In genomic region chr10:76569996-76570685, GRCm38 (mm10) we compare ENCODE assay signal across 41 mouse cellular contexts. TPM values are rescaled to one million over a fixed set of nuclear protein-coding genes. Genes with fewer than 3 reads are reported as not detected.
DNase-seq lines count a peak whose midpoint lies in the region; TF ChIP-seq lines count a peak whose summit lies in the region.
"Had no signal": no experiment of that assay in that cellular context is flagged by ENCODE, and none has a peak within 500 bp of the region (broad histone marks: within the 10 kb centered on the region; RNA-seq: fewer than 3 reads in every experiment).

No protein-coding gene starts in this region.

- peaks cover 13% of the 10 kb centered on the region for H3K4me1 ChIP-seq in testis, adult 2 months (ENCODE audit: control insufficient read depth, insufficient read depth, low read length)
- H3K4me1 ChIP-seq: embryonic facial prominence, embryonic 15.5 days; forebrain, embryonic 12.5 days; hindbrain, embryonic 10.5 days; hindbrain, embryonic 15.5 days; limb, embryonic 13.5 days; midbrain, embryonic 15.5 days; neural tube, embryonic 15.5 days; stomach, embryonic 15.5 days had no signal

- no peaks in the 10 kb centered on the region for H3K27me3 ChIP-seq in testis, adult 2 months (ENCODE audit: control insufficient read depth, insufficient read depth, low read length)
- H3K27me3 ChIP-seq: embryonic facial prominence, embryonic 15.5 days; forebrain, embryonic 12.5 days; hindbrain, embryonic 15.5 days; limb, embryonic 13.5 days; midbrain, embryonic 15.5 days; neural tube, embryonic 15.5 days; Patski; stomach, embryonic 15.5 days had no signal

- no peaks in the 10 kb centered on the region for H3K36me3 ChIP-seq in testis, adult 2 months (ENCODE audit: control insufficient read depth, insufficient read depth, low read length)
- H3K36me3 ChIP-seq: embryonic facial prominence, embryonic 10.5 days; embryonic facial prominence, embryonic 15.5 days; forebrain, embryonic 12.5 days; hindbrain, embryonic 10.5 days; hindbrain, embryonic 15.5 days; limb, embryonic 13.5 days; midbrain, embryonic 10.5 days; midbrain, embryonic 15.5 days; neural tube, embryonic 15.5 days; stomach, embryonic 15.5 days had no signal

- TF ChIP-seq POLR2A in testis, adult 2 months (IDR thresholded peaks at IDR 0.05; ENCODE audit: control insufficient read depth, low read depth, low read length) = no peak

- H3K4me3 ChIP-seq in testis, adult 2 months (ENCODE audit: control insufficient read depth, low read depth, low read length) = peak overlapping the region; percentile 78
- H3K4me3 ChIP-seq in gastrocnemius, adult 2 months = no peak overlapping the region
- H3K4me3 ChIP-seq: embryonic facial prominence, embryonic 10.5 days; embryonic facial prominence, embryonic 15.5 days; forebrain, embryonic 12.5 days; hindbrain, embryonic 10.5 days; hindbrain, embryonic 15.5 days; layer of hippocampus, adult 2 months; left cerebral cortex, adult 2 months; limb, embryonic 13.5 days; midbrain, embryonic 10.5 days; midbrain, embryonic 15.5 days; neural tube, embryonic 15.5 days; stomach, embryonic 15.5 days had no signal

- peak; percentile 57 to 65 for DNase-seq in kidney, adult 8-10 months
- DNase-seq in kidney, postnatal 14 days = no peak
- DNase-seq in testis, postnatal 14 days (ENCODE audit: low spot score) = no peak
- peak; percentile 14 for DNase-seq in WW6 (ENCODE audit: low read depth, low spot score)
- no peak for DNase-seq in gastrocnemius, adult 2 months
- no peak for DNase-seq in cerebellum, postnatal 14 days
- DNase-seq: adrenal gland, adult 8-10 months; cerebellum, adult 2 months; cerebellum, postnatal 25 days; forebrain, postnatal 0 days; gastrocnemius, postnatal 10 days; heart, postnatal 14 days; lung, embryonic 14.5 days; lung, postnatal 14 days; right cerebral cortex, postnatal 25 days; thymus, adult 2 months; thymus, postnatal 36 days had no signal

- intact Hi-C loops in gastrocnemius, adult 2 months (cut with DNase I) = no loop called here

- TF ChIP-seq CTCF in testis, adult 2 months (IDR thresholded peaks at IDR 0.05; ENCODE audit: control insufficient read depth, insufficient read depth, insufficient replicate concordance, low read depth, low read length) = no peak
- TF ChIP-seq CTCF in gastrocnemius, adult 2 months (IDR thresholded peaks at IDR 0.05) = no peak

- H3K27ac ChIP-seq in testis, adult 2 months (ENCODE audit: control insufficient read depth, insufficient read depth, low read depth, low read length) = no peak overlapping the region
- H3K27ac ChIP-seq in gastrocnemius, adult 2 months = no peak overlapping the region
- H3K27ac ChIP-seq: embryonic facial prominence, embryonic 10.5 days; embryonic facial prominence, embryonic 15.5 days; forebrain, embryonic 12.5 days; hindbrain, embryonic 10.5 days; hindbrain, embryonic 15.5 days; kidney, postnatal 0 days; layer of hippocampus, adult 2 months; left cerebral cortex, adult 2 months; limb, embryonic 13.5 days; liver, embryonic 14.5 days; midbrain, embryonic 10.5 days; midbrain, embryonic 15.5 days; neural tube, embryonic 15.5 days; stomach, embryonic 15.5 days had no signal

RNA-seq across cellular contexts. Expression of gene Ftcd, which starts 5.3 kb away (rescaled TPM):
- polyA plus RNA-seq in testis, adult 2 months (2012; rRNA removed) = 0.40 and 0.52 TPM in 2 replicates
- total RNA-seq in gastrocnemius, adult 2 months (2021) = not detected
- total RNA-seq: gastrocnemius, postnatal 10 days; heart, adult 8-10 months; layer of hippocampus, adult 2 months; layer of hippocampus, postnatal 14 days; left cerebral cortex, adult 2 months; left cerebral cortex, postnatal 36 days; MEL had no signal
- polyA plus RNA-seq: CD4-positive, CD25-positive, alpha-beta regulatory T cell, adult 4 months; cerebellum, adult 2 months; embryonic facial prominence, embryonic 10.5 days; embryonic facial prominence, embryonic 15.5 days; forebrain, embryonic 12.5 days; hindbrain, embryonic 10.5 days; hindbrain, embryonic 15.5 days; inflammation-experienced regulatory T-cells, adult 6 months; lung, embryonic 14.5 days; midbrain, embryonic 10.5 days had no signal

RNA-seq across cellular contexts. Expression of gene Spatc1l, which starts 8.1 kb away (rescaled TPM):
- 278 and 287 TPM in 2 replicates for polyA plus RNA-seq in testis, adult 2 months (2012; rRNA removed)
- total RNA-seq in gastrocnemius, adult 2 months (2021) = not detected
- total RNA-seq: adrenal gland, adult 8-10 months; adrenal gland, postnatal 4 days; forebrain, postnatal 0 days; gastrocnemius, postnatal 10 days; heart, adult 8-10 months; heart, postnatal 14 days; layer of hippocampus, adult 2 months; layer of hippocampus, postnatal 14 days; left cerebral cortex, adult 2 months; left cerebral cortex, postnatal 36 days; MEL had no signal
- polyA plus RNA-seq: CD4-positive, CD25-positive, alpha-beta regulatory T cell, adult 4 months; forebrain, embryonic 12.5 days; forebrain, postnatal 0 days; heart, embryonic 14.5 days; hindbrain, embryonic 10.5 days; inflammation-experienced regulatory T-cells, adult 6 months; kidney, postnatal 0 days; limb, embryonic 13.5 days; liver, embryonic 14.5 days; lung, embryonic 14.5 days; midbrain, embryonic 10.5 days; midbrain, embryonic 15.5 days; neural tube, embryonic 15.5 days; Patski had no signal

RNA-seq across cellular contexts. Expression of gene Lss, which starts 38.8 kb away (rescaled TPM):
- 11.1 TPM in 2 replicates for polyA plus RNA-seq in testis, adult 2 months (2012; rRNA removed)
- 1 to 10 TPM; 8.0 to 9.2 TPM for total RNA-seq in gastrocnemius, adult 2 months (2021)

RNA-seq across cellular contexts. Expression of gene Col6a2, which starts 53.3 kb away (rescaled TPM):
- polyA plus RNA-seq in testis, adult 2 months (2012; rRNA removed) = 10.9 and 16.2 TPM in 2 replicates
- total RNA-seq in gastrocnemius, adult 2 months (2021) = 10 to 100 TPM; 28.5 to 59.5 TPM
- total RNA-seq: MEL had no signal
- polyA plus RNA-seq: CD4-positive, CD25-positive, alpha-beta regulatory T cell, adult 4 months; inflammation-experienced regulatory T-cells, adult 6 months had no signal

Comparison
In these comparisons a context has a peak if more than half of its experiments do, and no peak if none do; other contexts are left out.
1. DNase-seq: peak in kidney, adult 8-10 months (2 of 2) and WW6 (single experiment); none in kidney, postnatal 14 days (single experiment), testis, postnatal 14 days (single experiment), gastrocnemius, adult 2 months (single experiment) and cerebellum, postnatal 14 days (0 of 2).